Mouse (Mus musculus) layer of hippocampus, adult 9-10 months (tissue): ENCODE data around the gene Capns1.

Experiments used
- DNase-seq: peaks from one replicate; pipeline ENCODE4 v3.0.0; 2022; ENCODE audit warnings: low spot score

Gene Capns1

GRCm38 (mm10) chr7:30170283-30170951 lies 28.2 kb downstream of the Capns1 start:
- no peak for DNase-seq

- DNase-seq: peak; percentile 97
Measured at GRCm38 (mm10) chr7:30169583-30170282, 28.9 kb downstream of the Capns1 start, which contains the start of gene Zfp146. Gene Zfp146 (minus strand): TSS chr7:30169750.

- peak; percentile 15 for DNase-seq
Measured at GRCm38 (mm10) chr7:30168914-30169582, 29.6 kb downstream of the Capns1 start.

GRCm38 (mm10) chr7:30164745-30165144 lies 33.9 kb downstream of the Capns1 start:
- DNase-seq: no peak

GRCm38 (mm10) chr7:30163113-30163512 lies 35.5 kb downstream of the Capns1 start:
- DNase-seq: no peak

GRCm38 (mm10) chr7:30155507-30155906 lies 43.1 kb downstream of the Capns1 start:
- DNase-seq: no peak

GRCm38 (mm10) chr7:30154040-30154439 lies 44.6 kb downstream of the Capns1 start:
- DNase-seq: no peak

GRCm38 (mm10) chr7:30147011-30147410 lies 51.6 kb downstream of the Capns1 start:
- no peak for DNase-seq

GRCm38 (mm10) chr7:30143555-30144209 lies 54.9 kb downstream of the Capns1 start:
- DNase-seq: no peak

GRCm38 (mm10) chr7:30143170-30143554 lies 55.4 kb downstream of the Capns1 start:
- no peak for DNase-seq
